Mouse (Mus musculus) MEL (cell line): Measurements from ENCODE around the gene Zfp408. TPM values are rescaled to one million over a fixed set of nuclear protein-coding genes. Genes with fewer than 3 reads are reported as not detected.
"Not testable (repeated sequence)": the region's sequence is repeated elsewhere in the genome, so short reads cannot be mapped to it uniquely, and the experiment has no call there.

ENCODE experiments used
- DNase-seq: peaks from one replicate; pipeline ENCODE4 v3.0.0; 2011; ENCODE audit warnings: low read depth, low spot score
- H3K27ac ChIP-seq: 2 replicates; pipeline ENCODE4 v1.5.1; 2012; ENCODE audit warnings: low read depth, mild to moderate bottlenecking, control low read depth, low read length, moderate library complexity; ENCODE audit not compliant: control insufficient read depth
- H3K27me3 ChIP-seq, 2 experiments: fragments of 150-350 bp in 1 of 2; sonication (generic) in 1 of 2; 2 replicates each; pipeline ENCODE4 v1.6.1; 2012; ENCODE audit warnings: low read length in 2 of 2, mild to moderate bottlenecking in 2 of 2, improper control_type of control experiment in 1 of 2, moderate library complexity in 1 of 2; ENCODE audit not compliant: insufficient read depth in 2 of 2, control insufficient read depth in 1 of 2
- H3K36me3 ChIP-seq, 2 experiments: 2 replicates each; pipeline ENCODE4 v1.6.1; 2012 to 2014; ENCODE audit warnings: low read length in 2 of 2, improper control_type of control experiment in 1 of 2, inconsistent platforms in 1 of 2, mild to moderate bottlenecking in 1 of 2; ENCODE audit not compliant: insufficient read depth in 2 of 2, control insufficient read depth in 1 of 2
- H3K4me1 ChIP-seq, 2 experiments: fragments of 150-350 bp in 1 of 2; sonication (generic) in 1 of 2; 2 replicates each; pipeline ENCODE4 v1.6.1; 2012; ENCODE audit warnings: low read length in 2 of 2, improper control_type of control experiment in 1 of 2, mild to moderate bottlenecking in 1 of 2; ENCODE audit not compliant: insufficient read depth in 2 of 2, control insufficient read depth in 1 of 2
- H3K4me3 ChIP-seq, 2 experiments: fragments of 150-350 bp in 1 of 2; sonication (generic) in 1 of 2; 2 replicates each; pipeline ENCODE4 v1.5.1; 2012; ENCODE audit warnings: low read depth in 2 of 2, low read length in 2 of 2, mild to moderate bottlenecking in 2 of 2, moderate library complexity in 2 of 2, control low read depth in 1 of 2, improper control_type of control experiment in 1 of 2; ENCODE audit not compliant: control insufficient read depth in 1 of 2, insufficient read depth in 1 of 2
- H3K79me2 ChIP-seq: 2 replicates; pipeline ENCODE4 v1.6.1; 2012; ENCODE audit warnings: mild to moderate bottlenecking, low read length, moderate library complexity; ENCODE audit not compliant: control insufficient read depth, poor library complexity, insufficient read depth
- H3K9ac ChIP-seq: 2 replicates; pipeline ENCODE4 v1.6.1; 2012; ENCODE audit warnings: low read depth, mild to moderate bottlenecking, control low read depth, low read length, moderate library complexity; ENCODE audit not compliant: control insufficient read depth, poor library complexity, severe bottlenecking
- H3K9me3 ChIP-seq: fragments of 150-350 bp; sonication (generic); replicated peaks from 2 replicates; pipeline ENCODE4 v1.6.1; 2012; ENCODE audit warnings: mild to moderate bottlenecking, low read length, improper control_type of control experiment, moderate library complexity; ENCODE audit not compliant: insufficient read depth
- BHLHE40 ChIP-seq: IDR thresholded peaks from 2 replicates; pipeline ENCODE4 v1.6.1; 2012; ENCODE audit warnings: low read depth, mild to moderate bottlenecking, inconsistent platforms, low read length, improper control_type of control experiment, borderline replicate concordance
- CTCF ChIP-seq, 3 experiments: IDR thresholded peaks in 2 of 3; conservative IDR thresholded peaks in 1 of 3; 2 replicates each; pipeline ENCODE4 v1.5.1; 2011 to 2012; ENCODE audit warnings: low read length in 3 of 3, low read depth in 2 of 3, mild to moderate bottlenecking in 2 of 3, improper control_type of control experiment in 1 of 3, inconsistent platforms in 1 of 3, mixed read lengths in 1 of 3, moderate library complexity in 1 of 3; ENCODE audit not compliant: control insufficient read depth in 1 of 3, insufficient read depth in 1 of 3, poor library complexity in 1 of 3, severe bottlenecking in 1 of 3
- MAFK ChIP-seq: IDR thresholded peaks from 2 replicates; pipeline ENCODE4 v1.6.1; 2011; ENCODE audit warnings: low read depth, mild to moderate bottlenecking, low read length, improper control_type of control experiment, borderline replicate concordance
- MYB ChIP-seq: IDR thresholded peaks from 2 replicates; pipeline ENCODE4 v1.6.1; 2011; ENCODE audit warnings: mild to moderate bottlenecking, low read depth, low read length, improper control_type of control experiment
- RAD21 ChIP-seq: IDR thresholded peaks from 2 replicates; pipeline ENCODE4 v1.6.1; 2011; ENCODE audit warnings: mild to moderate bottlenecking, low read depth, low read length, improper control_type of control experiment
- RCOR1 ChIP-seq: IDR thresholded peaks from 2 replicates; pipeline ENCODE4 v1.6.1; 2012; ENCODE audit warnings: low read depth, mild to moderate bottlenecking, inconsistent platforms, low read length, improper control_type of control experiment
- SMC3 ChIP-seq: IDR thresholded peaks from 2 replicates; pipeline ENCODE4 v1.6.1; 2011; ENCODE audit warnings: low read depth, low read length, improper control_type of control experiment
- TCF12 ChIP-seq: IDR thresholded peaks from 2 replicates; pipeline ENCODE4 v1.6.1; 2014; ENCODE audit warnings: low read depth, mild to moderate bottlenecking, inconsistent platforms, low read length, improper control_type of control experiment, moderate library complexity
- UBTF ChIP-seq: IDR thresholded peaks from 2 replicates; pipeline ENCODE4 v1.6.1; 2012; ENCODE audit warnings: low read depth, mild to moderate bottlenecking, inconsistent platforms, low read length, improper control_type of control experiment, moderate library complexity, borderline replicate concordance; ENCODE audit not compliant: insufficient read depth
- USF2 ChIP-seq, 2 experiments: IDR thresholded peaks; 2 replicates each; pipeline ENCODE4 v1.6.1; 2011 to 2012; ENCODE audit warnings: improper control_type of control experiment in 2 of 2, low read length in 2 of 2, borderline replicate concordance in 1 of 2, inconsistent platforms in 1 of 2, low read depth in 1 of 2, mild to moderate bottlenecking in 1 of 2; ENCODE audit not compliant: insufficient read depth in 1 of 2
- ZC3H11A ChIP-seq: IDR thresholded peaks from 2 replicates; pipeline ENCODE4 v1.6.1; 2012; ENCODE audit warnings: low read depth, mild to moderate bottlenecking, inconsistent platforms, low read length, improper control_type of control experiment
- ZMIZ1 ChIP-seq: IDR thresholded peaks from 2 replicates; pipeline ENCODE4 v1.6.1; 2012; ENCODE audit warnings: low read depth, mild to moderate bottlenecking, inconsistent platforms, low read length, improper control_type of control experiment, moderate library complexity
- polyA plus RNA-seq, 2 experiments: library from polyadenylated mRNA; stranded (reverse) in 1 of 2; unstranded in 1 of 2; fragments of >175 nt in 1 of 2; fragments of >200 nt in 1 of 2; gene quantifications; 2 replicates each; pipeline versions ENCODE4 v1.2.1 to v1.2.4; 2012; ENCODE audit warnings: low replicate concordance in 2 of 2, low read depth in 1 of 2; ENCODE audit not compliant: insufficient read length in 2 of 2, insufficient read depth in 1 of 2, missing spikeins in 1 of 2
- total RNA-seq: library from RNA; depleted of rRNA; stranded (reverse); fragments of 300-350 nt; gene quantifications from 2 replicates; pipeline ENCODE4 v1.2.3, GENCODE M21; 2012

Zfp408 gene
- total and polyA plus RNA-seq, 3 experiments = 10.4 to 16.4 TPM; not detected in 1

DNA sequence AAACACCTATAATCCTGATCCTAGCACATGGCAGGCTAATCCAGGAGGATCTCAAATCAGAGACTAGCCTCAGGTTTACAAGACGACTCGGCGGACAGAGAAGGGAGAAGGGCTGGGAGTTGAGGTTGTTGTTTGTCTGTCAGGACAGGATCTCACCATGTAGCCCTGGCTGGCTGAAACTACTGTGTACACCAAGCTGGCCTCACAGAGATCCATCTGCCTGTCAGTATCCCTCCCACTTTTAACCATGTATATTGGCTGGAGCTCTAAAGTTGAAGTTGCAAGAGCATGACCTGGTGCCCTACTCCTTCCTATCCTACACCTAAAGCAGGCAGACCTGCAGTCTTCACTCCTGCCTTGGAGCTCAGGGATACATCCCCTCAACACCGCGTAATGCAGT, 27.2 kb downstream of the Zfp408 start:
- Histone ChIP-seq H3K4me1 (no peaks in the 10 kb centered on the region), H3K9me3 (no peaks in the 10 kb centered on the region), H3K4me3 (no peak overlapping the region), H3K27me3 (no peaks in the 10 kb centered on the region), H3K9ac (no peak overlapping the region), H3K79me2 (no peaks in the 10 kb centered on the region), H3K36me3 (peaks cover 0 to 12% of the 10 kb centered on the region in 2 experiments; a peak in 2 of 4 replicates), H3K27ac (no peak overlapping the region)
- no peak for TF ChIP-seq RAD21
- no peak for TF ChIP-seq TCF12
- TF ChIP-seq USF2 (IDR thresholded peaks at IDR 0.05; ENCODE audit: borderline replicate concordance in 1 of 2, insufficient read depth in 1 of 2, low read depth in 1 of 2, low read length in 2 of 2) = no peak
- no peak for TF ChIP-seq MYB
- no peak for TF ChIP-seq UBTF
- no peak for TF ChIP-seq BHLHE40
- no peak for TF ChIP-seq RCOR1
- no peak for TF ChIP-seq ZC3H11A
- TF ChIP-seq MAFK = no peak
- no peak for TF ChIP-seq SMC3
- DNase-seq = no peak

DNA sequence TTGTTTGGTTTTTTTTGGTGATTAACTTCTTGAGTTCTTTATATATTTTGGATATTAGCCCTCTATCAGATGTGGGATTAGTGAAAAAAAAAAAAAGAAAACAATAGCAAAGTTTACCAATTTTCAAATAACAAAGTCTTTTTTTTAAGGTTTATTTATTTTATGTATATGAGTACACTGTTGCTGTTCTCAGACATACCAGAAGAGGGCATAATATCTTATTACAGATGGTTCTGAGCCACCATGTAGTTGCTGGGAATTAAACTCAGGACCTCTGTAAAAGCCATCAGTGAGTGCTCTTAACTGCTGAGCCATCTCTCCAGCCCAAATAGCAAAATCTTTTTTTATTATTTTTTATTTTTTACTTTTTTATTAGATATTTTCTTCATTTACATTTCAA, 40.2 kb downstream of the Zfp408 start:
- TF ChIP-seq CTCF (IDR thresholded peaks at IDR 0.05 in 2 of 3, conservative IDR thresholded peaks at IDR 0.05 in 1 of 3; ENCODE audit: control insufficient read depth in 1 of 3, insufficient read depth in 1 of 3, low read depth in 2 of 3, low read length in 3 of 3, poor library complexity in 1 of 3, severe bottlenecking in 1 of 3) (peak in 1 of 3 experiments; percentile 26; a peak in 1 of 6 replicates), SMC3 (peak; percentile 19; the same call in 1 of the 2 replicates)
- peaks cover 0 to 34% of the 10 kb centered on the region in 2 experiments; a peak in 2 of 4 replicates for H3K36me3 ChIP-seq
- H3K9me3 ChIP-seq, H3K27ac ChIP-seq, H3K9ac ChIP-seq, H3K27me3 ChIP-seq, H3K4me3 ChIP-seq, H3K4me1 ChIP-seq, H3K79me2 ChIP-seq: not testable (repeated sequence)
- DNase-seq = peak; percentile 34

DNA sequence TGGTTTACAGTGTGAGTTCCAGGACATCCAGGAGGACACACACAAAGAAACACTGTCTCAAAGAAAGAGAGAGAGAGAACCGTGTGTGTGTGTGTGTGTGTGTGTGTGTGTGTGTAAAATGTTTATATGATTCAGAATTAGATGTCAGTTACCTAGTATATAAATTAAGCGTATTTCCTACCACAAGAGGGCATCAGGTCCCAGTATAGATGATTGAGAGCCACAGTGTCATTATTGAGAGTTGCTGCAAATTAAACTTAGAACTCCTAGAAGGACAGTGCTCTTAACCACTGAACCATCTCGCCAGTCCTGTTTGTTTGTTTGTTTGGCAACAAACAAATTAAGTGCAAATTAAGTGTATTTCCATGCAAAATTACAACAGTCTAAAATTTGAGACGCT, 47.2 kb downstream of the Zfp408 start:
- Histone ChIP-seq H3K79me2 (no peaks in the 10 kb centered on the region), H3K4me3 (no peak overlapping the region), H3K4me1 (no peaks in the 10 kb centered on the region), H3K27me3 (no peaks in the 10 kb centered on the region), H3K9me3 (no peaks in the 10 kb centered on the region), H3K36me3 (peaks cover 0 to 32% of the 10 kb centered on the region in 2 experiments; a peak in 2 of 4 replicates), H3K27ac (no peak overlapping the region), H3K9ac (no peak overlapping the region)
- TF ChIP-seq RAD21 = peak; percentile 48
- peak; percentile 31 for TF ChIP-seq ZC3H11A
- peak in 2 of 3 experiments; percentile 18 to 56; a peak in 3 of 6 replicates for TF ChIP-seq CTCF (IDR thresholded peaks at IDR 0.05 in 2 of 3, conservative IDR thresholded peaks at IDR 0.05 in 1 of 3; ENCODE audit: control insufficient read depth in 1 of 3, insufficient read depth in 1 of 3, low read depth in 2 of 3, low read length in 3 of 3, poor library complexity in 1 of 3, severe bottlenecking in 1 of 3)
- TF ChIP-seq SMC3 = peak; percentile 61
- no peak for TF ChIP-seq ZMIZ1
- DNase-seq = peak; percentile 49
